Mouse (Mus musculus) layer of hippocampus, adult 8-10 months (tissue): ENCODE measurements at regions not wholly inside any gene's neighbourhood (a gene's known extent, or its start where the extent isn't known, plus 50 kb on each side); places are given as distances from the start of the nearest gene placed in this dataset.

ENCODE experiments used
- DNase-seq, 2 experiments: peaks; one replicate each; pipeline ENCODE4 v3.0.0; 2022; ENCODE audit warnings: low spot score in 2 of 2

GRCm38 (mm10) chr1:90502771-90503540 is 99.8 kb upstream of the Cops8 start:
- DNase-seq = no peak

- DNase-seq = no peak
Measured at GRCm38 (mm10) chr1:90504583-90505080, 98.1 kb upstream of the Cops8 start.

- DNase-seq = no peak
Measured at GRCm38 (mm10) chr1:90505599-90505998, 97.2 kb upstream of the Cops8 start.

- no peak for DNase-seq
Measured at GRCm38 (mm10) chr1:90506582-90506981, 96.2 kb upstream of the Cops8 start.

GRCm38 (mm10) chr1:90509371-90509770 is 93.4 kb upstream of the Cops8 start:
- peak in 1 of 2 experiments; percentile 23 for DNase-seq

GRCm38 (mm10) chr1:90513442-90514070 is 89.2 kb upstream of the Cops8 start:
- no peak for DNase-seq

- DNase-seq = no peak
Measured at GRCm38 (mm10) chr1:90514176-90514575, 88.6 kb upstream of the Cops8 start.

- no peak for DNase-seq
Measured at GRCm38 (mm10) chr1:90518584-90519265, 84.1 kb upstream of the Cops8 start.

GRCm38 (mm10) chr1:90519284-90520275 is 83.2 kb upstream of the Cops8 start:
- DNase-seq = no peak

- DNase-seq = no peak
Measured at GRCm38 (mm10) chr1:90522294-90522693, 80.5 kb upstream of the Cops8 start.

- no peak for DNase-seq
Measured at GRCm38 (mm10) chr1:90524641-90525220, 78.0 kb upstream of the Cops8 start.

- DNase-seq = no peak
Measured at GRCm38 (mm10) chr1:90526311-90526710, 76.5 kb upstream of the Cops8 start.

- DNase-seq = no peak
Measured at GRCm38 (mm10) chr1:90527947-90528717, 74.6 kb upstream of the Cops8 start.

GRCm38 (mm10) chr1:90533481-90533880 is 69.3 kb upstream of the Cops8 start:
- DNase-seq = peak in 1 of 2 experiments; percentile 10

GRCm38 (mm10) chr1:90536105-90536504 is 66.7 kb upstream of the Cops8 start:
- no peak for DNase-seq

GRCm38 (mm10) chr1:90543801-90544795 is 58.7 kb upstream of the Cops8 start:
- no peak for DNase-seq

- no peak for DNase-seq
Measured at GRCm38 (mm10) chr1:90544821-90545536, 57.8 kb upstream of the Cops8 start.

- no peak for DNase-seq
Measured at GRCm38 (mm10) chr1:90552644-90553043, 50.1 kb upstream of the Cops8 start.
